Mouse (Mus musculus) forebrain, embryonic 11.5 days (tissue): ENCODE results near the gene Ube2q2. TPM values are rescaled to one million over a fixed set of nuclear protein-coding genes. Genes with fewer than 3 reads are reported as not detected.
"Not testable (repeated sequence)": the region's sequence is repeated elsewhere in the genome, so short reads cannot be mapped to it uniquely, and the experiment has no call there.

ENCODE experiments used
- ATAC-seq: fragments of 200-750 bp; cut with Nextera tagmentation; replicated peaks from 2 replicates; pipeline ENCODE4 v1.8.0; 2017; ENCODE audit warnings: moderate TSS enrichment; ENCODE audit not compliant: low FRiP score
- DNase-seq: peaks from one replicate; pipeline ENCODE4 v3.0.0-alpha.2; 2017; ENCODE audit warnings: low spot score
- H3K27ac ChIP-seq: fragments of 300-500 bp; sonication (generic); 2 replicates; pipeline ENCODE4 v1.5.1; 2014; ENCODE audit warnings: low read depth, low read length
- H3K27me3 ChIP-seq: fragments of 300-500 bp; sonication (generic); 2 replicates; pipeline ENCODE4 v1.6.1; 2014; ENCODE audit warnings: mild to moderate bottlenecking, low read length, mixed read lengths; ENCODE audit not compliant: control insufficient read depth, insufficient read depth
- H3K36me3 ChIP-seq: fragments of 300-500 bp; sonication (generic); 2 replicates; pipeline ENCODE4 v1.6.1; 2014; ENCODE audit warnings: mild to moderate bottlenecking, low read length, moderate library complexity, mixed read lengths; ENCODE audit not compliant: control insufficient read depth, insufficient read depth
- H3K4me1 ChIP-seq: fragments of 300-500 bp; sonication (generic); replicated peaks from 2 replicates; pipeline ENCODE4 v1.6.1; 2014; ENCODE audit warnings: low read length, mixed read lengths; ENCODE audit not compliant: control insufficient read depth, insufficient read depth
- H3K4me2 ChIP-seq: fragments of 300-500 bp; sonication (generic); 2 replicates; pipeline ENCODE4 v1.6.1; 2014; ENCODE audit warnings: low read depth, mild to moderate bottlenecking, low read length, moderate library complexity, mixed read lengths; ENCODE audit not compliant: severe bottlenecking
- H3K4me3 ChIP-seq: fragments of 300-500 bp; sonication (generic); 2 replicates; pipeline ENCODE4 v1.5.1; 2014; ENCODE audit warnings: low read depth, low read length
- H3K9ac ChIP-seq: fragments of 300-500 bp; sonication (generic); 2 replicates; pipeline ENCODE4 v1.6.1; 2014; ENCODE audit warnings: low read length
- H3K9me3 ChIP-seq: fragments of 300-500 bp; sonication (generic); 2 replicates; pipeline ENCODE4 v1.6.1; 2016; ENCODE audit warnings: low read length, mixed read lengths; ENCODE audit not compliant: control insufficient read depth
- WGBS: fragments of 180-500 bp; shearing (Covaris S2); extraction: QIAGEN DNeasy Blood & Tissue Kit; methylation state at CpG from one replicate; pipeline ENCODE4 v1.1.7; 2014; 5-methylcytosine and 5-hydroxymethylcytosine counted together
- polyA plus RNA-seq: library from polyadenylated mRNA; unstranded; fragments of >200 nt; fragmentation: Nextera tagmentation; extraction: Ambion mirVana; gene quantifications from 2 replicates; pipeline ENCODE4 v1.2.1, GENCODE M21; 2014

The Ube2q2 gene
- polyA plus RNA-seq, 1 experiment from 2014 or later: 49.4 TPM

- not testable (repeated sequence) for H3K4me1 ChIP-seq
- WGBS: 69% methylated on average over 2 of the region's 2 CpGs
Measured at GRCm38 (mm10) chr9:55252097-55252496, 103.4 kb downstream of the Ube2q2 start.

GRCm38 (mm10) chr9:55253849-55254248 is 105.2 kb downstream of the Ube2q2 start:
- H3K27me3 ChIP-seq: no peaks in the 10 kb centered on the region
- WGBS: 84% methylated on average over 1 of the region's 1 CpGs
- H3K27ac ChIP-seq: no peak overlapping the region
- H3K4me3 ChIP-seq: no peak overlapping the region
- no peaks in the 10 kb centered on the region for H3K4me1 ChIP-seq
- no peak overlapping the region for H3K4me2 ChIP-seq
- H3K36me3 ChIP-seq: no peaks in the 10 kb centered on the region
- no peak for ATAC-seq
- H3K9me3 ChIP-seq: no peaks in the 10 kb centered on the region
- no peak overlapping the region for H3K9ac ChIP-seq
- no peak for DNase-seq

More at GRCm38 (mm10) chr9:55252097-55252496, 103.4 kb downstream of the Ube2q2 start:
- not testable (repeated sequence) for ATAC-seq, H3K4me2 ChIP-seq, H3K27ac ChIP-seq, H3K4me3 ChIP-seq, H3K36me3 ChIP-seq, H3K9me3 ChIP-seq, DNase-seq, H3K9ac ChIP-seq, H3K27me3 ChIP-seq

GRCm38 (mm10) chr9:55255056-55255455 is 106.4 kb downstream of the Ube2q2 start:
- H3K36me3 ChIP-seq: no peaks in the 10 kb centered on the region
- H3K4me1 ChIP-seq: no peaks in the 10 kb centered on the region
- WGBS: 92% methylated on average over 5 of the region's 5 CpGs
- no peak overlapping the region for H3K9ac ChIP-seq
- H3K4me3 ChIP-seq: no peak overlapping the region
- no peaks in the 10 kb centered on the region for H3K9me3 ChIP-seq
- ATAC-seq (no peak), DNase-seq (no peak)
- no peak overlapping the region for H3K27ac ChIP-seq
- no peaks in the 10 kb centered on the region for H3K27me3 ChIP-seq
- H3K4me2 ChIP-seq: no peak overlapping the region

GRCm38 (mm10) chr9:55255604-55256003 is 107.0 kb downstream of the Ube2q2 start:
- H3K9ac ChIP-seq: no peak overlapping the region
- 70% methylated on average over 4 of the region's 4 CpGs for WGBS
- H3K36me3 ChIP-seq: no peaks in the 10 kb centered on the region
- no peak overlapping the region for H3K4me2 ChIP-seq
- no peak overlapping the region for H3K27ac ChIP-seq
- DNase-seq (no peak), ATAC-seq (no peak)
- H3K4me1 ChIP-seq: no peaks in the 10 kb centered on the region
- no peaks in the 10 kb centered on the region for H3K27me3 ChIP-seq
- H3K9me3 ChIP-seq: no peaks in the 10 kb centered on the region
- H3K4me3 ChIP-seq: no peak overlapping the region

GRCm38 (mm10) chr9:55257105-55257504 is 108.5 kb downstream of the Ube2q2 start:
- Histone ChIP-seq H3K4me3 (no peak overlapping the region), H3K27ac (no peak overlapping the region), H3K36me3 (no peaks in the 10 kb centered on the region), H3K4me2 (no peak overlapping the region), H3K27me3 (no peaks in the 10 kb centered on the region), H3K9ac (no peak overlapping the region), H3K4me1 (no peaks in the 10 kb centered on the region), H3K9me3 (no peaks in the 10 kb centered on the region)
- no peak for DNase-seq
- ATAC-seq: no peak
- 90% methylated on average over 2 of the region's 2 CpGs for WGBS

Other genes with a start within 250 kb of the Ube2q2 start
- 4.2 and 4.6 TPM in 2 replicates for gene Hykk, start 231.6 kb upstream of the Ube2q2 start, polyA plus RNA-seq
- 300 and 313 TPM in 2 replicates for gene Psma4, start 198.1 kb upstream of the Ube2q2 start, polyA plus RNA-seq
- gene AY074887, start 197.9 kb upstream of the Ube2q2 start, polyA plus RNA-seq: 0.86 and 1.6 TPM in 2 replicates
- gene Chrna5, start 168.0 kb upstream of the Ube2q2 start, polyA plus RNA-seq: 0.43 and 0.96 TPM in 2 replicates
- gene Chrna3, start 122.3 kb upstream of the Ube2q2 start, polyA plus RNA-seq: 9.6 and 9.8 TPM in 2 replicates
- gene Chrnb4, start 100.1 kb upstream of the Ube2q2 start, polyA plus RNA-seq: 2.4 and 2.5 TPM in 2 replicates
- 87.5 and 87.8 TPM in 2 replicates for gene Fbxo22, start 60.1 kb downstream of the Ube2q2 start, polyA plus RNA-seq
- gene Nrg4, start 178.0 kb downstream of the Ube2q2 start, polyA plus RNA-seq: 1.2 and 1.3 TPM in 2 replicates
- 0.21 TPM in 1 of 2 replicates, not detected in the other for gene Tmem266, start 178.1 kb downstream of the Ube2q2 start, polyA plus RNA-seq